Mouse (Mus musculus) embryonic facial prominence, embryonic 12.5 days (tissue): ENCODE measurements around the gene Hesx1. TPM values are rescaled to one million over a fixed set of nuclear protein-coding genes. Genes with fewer than 3 reads are reported as not detected.

Experiments used
- ATAC-seq: fragments of 200-750 bp; cut with Nextera tagmentation; 2 replicates; pipeline ENCODE4 v1.8.0; 2017; ENCODE audit not compliant: insufficient number of reproducible peaks, insufficient read depth, low FRiP score, low TSS enrichment
- H3K27ac ChIP-seq: fragments of 300-500 bp; sonication (generic); 2 replicates; pipeline ENCODE4 v1.5.1; 2016; ENCODE audit warnings: mild to moderate bottlenecking
- H3K27me3 ChIP-seq: fragments of 300-500 bp; sonication (generic); 2 replicates; pipeline ENCODE4 v1.6.1; 2016; ENCODE audit warnings: mild to moderate bottlenecking, moderate library complexity
- H3K36me3 ChIP-seq: fragments of 300-500 bp; sonication (generic); 2 replicates; pipeline ENCODE4 v1.6.1; 2016; ENCODE audit warnings: mild to moderate bottlenecking
- H3K4me1 ChIP-seq: fragments of 300-500 bp; sonication (generic); 2 replicates; pipeline ENCODE4 v1.6.1; 2016
- H3K4me2 ChIP-seq: fragments of 300-500 bp; sonication (generic); replicated peaks from 2 replicates; pipeline ENCODE4 v1.6.1; 2016; ENCODE audit warnings: mild to moderate bottlenecking, moderate library complexity
- H3K4me3 ChIP-seq: fragments of 300-500 bp; sonication (generic); 2 replicates; pipeline ENCODE4 v1.5.1; 2016; ENCODE audit warnings: mild to moderate bottlenecking
- H3K9ac ChIP-seq: fragments of 300-500 bp; sonication (generic); 2 replicates; pipeline ENCODE4 v1.6.1; 2016; ENCODE audit warnings: mild to moderate bottlenecking, moderate library complexity
- H3K9me3 ChIP-seq: fragments of 300-500 bp; sonication (generic); 2 replicates; pipeline ENCODE4 v1.6.1; 2016; ENCODE audit warnings: mild to moderate bottlenecking, moderate library complexity
- WGBS: fragments of 180-500 bp; shearing (Covaris S2); methylation state at CpG from one replicate; pipeline ENCODE4 v1.1.7; 2016; 5-methylcytosine and 5-hydroxymethylcytosine counted together
- polyA plus RNA-seq: library from polyadenylated mRNA; unstranded; fragments of >200 nt; fragmentation: Nextera tagmentation; extraction: Ambion mirVana; gene quantifications from 2 replicates; pipeline ENCODE4 v1.2.1, GENCODE M21; 2016

Hesx1 gene
- polyA plus RNA-seq, 1 experiment from 2014 or later = 0.88 TPM

GRCm38 (mm10) chr14:27042280-27042983 is 48.2 kb downstream of the Hesx1 start:
- no peak overlapping the region for H3K9ac ChIP-seq
- no peaks in the 10 kb centered on the region for H3K27me3 ChIP-seq
- peak overlapping the region; percentile 69 for H3K4me2 ChIP-seq
- no peaks in the 10 kb centered on the region for H3K36me3 ChIP-seq
- H3K4me1 ChIP-seq = peaks cover 68% of the 10 kb centered on the region
- WGBS = 36% methylated on average over 8 of the region's 8 CpGs
- no peaks in the 10 kb centered on the region for H3K9me3 ChIP-seq
- no peak overlapping the region for H3K4me3 ChIP-seq
- H3K27ac ChIP-seq = 0 out of 2 replicates have a peak overlapping the region, but pooled peaks have one; percentile 50
- ATAC-seq = no peak

GRCm38 (mm10) chr14:27043416-27043815 is 49.2 kb downstream of the Hesx1 start:
- Histone ChIP-seq H3K4me2 (peak overlapping the region; percentile 69), H3K4me3 (no peak overlapping the region), H3K4me1 (peaks cover 77% of the 10 kb centered on the region), H3K9ac (no peak overlapping the region), H3K36me3 (no peaks in the 10 kb centered on the region), H3K9me3 (no peaks in the 10 kb centered on the region), H3K27me3 (no peaks in the 10 kb centered on the region), H3K27ac (peak overlapping the region; percentile 83; the same call in 1 of the 2 replicates)
- 53% methylated on average over 5 of the region's 5 CpGs for whole genome bisulfite sequencing
- ATAC-seq = no peak

GRCm38 (mm10) chr14:27044221-27044966 is 50.2 kb downstream of the Hesx1 start:
- H3K9ac ChIP-seq = no peak overlapping the region
- H3K27ac ChIP-seq = peak overlapping the region; percentile 83
- peaks cover 85% of the 10 kb centered on the region for H3K4me1 ChIP-seq
- no peaks in the 10 kb centered on the region for H3K9me3 ChIP-seq
- WGBS = 5% methylated on average over 11 of the region's 11 CpGs
- peak overlapping the region; percentile 14 for H3K4me2 ChIP-seq
- no peak overlapping the region for H3K4me3 ChIP-seq
- ATAC-seq = no peak; the same call in 1 of the 2 replicates
- H3K27me3 ChIP-seq = no peaks in the 10 kb centered on the region
- no peaks in the 10 kb centered on the region for H3K36me3 ChIP-seq

GRCm38 (mm10) chr14:27044967-27045361 is 50.7 kb downstream of the Hesx1 start:
- 10% methylated on average over 2 of the region's 2 CpGs for WGBS
- Histone ChIP-seq H3K9me3 (no peaks in the 10 kb centered on the region), H3K4me1 (peaks cover 91% of the 10 kb centered on the region), H3K27ac (peak overlapping the region; percentile 83), H3K4me2 (peak overlapping the region; percentile 14), H3K36me3 (no peaks in the 10 kb centered on the region), H3K27me3 (no peaks in the 10 kb centered on the region), H3K4me3 (no peak overlapping the region), H3K9ac (no peak overlapping the region)
- ATAC-seq = no peak

- no peaks in the 10 kb centered on the region for H3K36me3 ChIP-seq
- no peaks in the 10 kb centered on the region for H3K27me3 ChIP-seq
- peaks cover 92% of the 10 kb centered on the region for H3K4me1 ChIP-seq
- H3K9me3 ChIP-seq = no peaks in the 10 kb centered on the region
- H3K9ac ChIP-seq = no peak overlapping the region
- H3K4me2 ChIP-seq = no peak overlapping the region
- no peak overlapping the region for H3K4me3 ChIP-seq
- no peak for ATAC-seq
- H3K27ac ChIP-seq = peak overlapping the region; percentile 12
- WGBS = 22% methylated on average over 8 of the region's 8 CpGs
These were observed 54.2 kb downstream of the Hesx1 start for GRCm38 (mm10) chr14:27048231-27048956.

- Histone ChIP-seq H3K4me3 (no peak overlapping the region), H3K27me3 (no peaks in the 10 kb centered on the region), H3K9ac (no peak overlapping the region), H3K4me1 (peaks cover 75% of the 10 kb centered on the region), H3K9me3 (no peaks in the 10 kb centered on the region), H3K36me3 (no peaks in the 10 kb centered on the region), H3K4me2 (peak overlapping the region; percentile 2; the same call in 1 of the 2 replicates), H3K27ac (peak overlapping the region; percentile 96)
- WGBS = 23% methylated on average over 9 of the region's 9 CpGs
- no peak for ATAC-seq
These were observed 55.8 kb downstream of the Hesx1 start for GRCm38 (mm10) chr14:27050043-27050442.

- Histone ChIP-seq H3K9ac (peak overlapping the region; percentile 29; the same call in 1 of the 2 replicates), H3K36me3 (no peaks in the 10 kb centered on the region), H3K27ac (peak overlapping the region; percentile 96), H3K4me3 (no peak overlapping the region), H3K9me3 (no peaks in the 10 kb centered on the region), H3K4me2 (peak overlapping the region; percentile 10), H3K4me1 (peaks cover 69% of the 10 kb centered on the region), H3K27me3 (no peaks in the 10 kb centered on the region)
- ATAC-seq = peak; percentile 38
- WGBS = 20% methylated on average over 18 of the region's 18 CpGs
These were observed 56.6 kb downstream of the Hesx1 start for GRCm38 (mm10) chr14:27050560-27051510.

DNA sequence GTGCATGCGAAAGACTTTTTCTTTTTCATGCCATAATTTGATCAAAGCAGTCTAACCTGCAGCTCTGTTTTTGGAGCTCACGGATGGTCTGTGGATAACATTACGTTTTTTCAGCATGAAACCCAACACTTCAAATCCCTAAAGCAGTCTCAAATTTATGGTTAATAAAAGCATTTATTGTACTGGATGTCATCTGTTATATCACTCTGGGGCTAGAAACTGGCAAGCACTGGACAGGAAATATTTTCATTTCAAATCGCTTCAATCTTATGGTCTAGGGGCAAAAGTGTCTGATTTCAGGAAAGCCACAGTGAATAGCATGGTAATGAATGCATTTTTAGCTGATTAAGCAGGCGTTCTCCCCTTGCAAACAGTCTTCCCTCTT is 57.3 kb downstream of the Hesx1 start:
- peak overlapping the region; percentile 96 for H3K27ac ChIP-seq
- no peaks in the 10 kb centered on the region for H3K9me3 ChIP-seq
- H3K4me2 ChIP-seq = no peak overlapping the region
- no peak overlapping the region for H3K9ac ChIP-seq
- WGBS = 10% methylated on average over 5 of the region's 5 CpGs
- H3K4me3 ChIP-seq = no peak overlapping the region
- H3K36me3 ChIP-seq = no peaks in the 10 kb centered on the region
- H3K27me3 ChIP-seq = no peaks in the 10 kb centered on the region
- peak; percentile 82 for ATAC-seq
- peaks cover 63% of the 10 kb centered on the region for H3K4me1 ChIP-seq

Other genes with a start within 250 kb of the Hesx1 start
- 0.12 TPM in 1 of 2 replicates, not detected in the other for gene Asb14, start 99.9 kb upstream of the Hesx1 start, polyA plus RNA-seq
- 51.3 and 51.7 TPM in 2 replicates for gene Appl1, start 23.2 kb upstream of the Hesx1 start, polyA plus RNA-seq
- gene Il17rd, start 44.5 kb downstream of the Hesx1 start, polyA plus RNA-seq = 10.3 and 11.2 TPM in 2 replicates
- 8.1 and 8.4 TPM in 2 replicates for gene Arhgef3, start 120.5 kb downstream of the Hesx1 start, polyA plus RNA-seq